Mouse (Mus musculus): Measurements from ENCODE around the gene Tmem176a. TPM values are rescaled to one million over a fixed set of nuclear protein-coding genes. Genes with fewer than 3 reads are reported as not detected.

Tmem176a gene
- polyA plus RNA-seq (2014; fragmentation: Nextera tagmentation; extraction: Ambion mirVana) = 18.8 and 23.8 TPM in 2 replicates

DNA sequence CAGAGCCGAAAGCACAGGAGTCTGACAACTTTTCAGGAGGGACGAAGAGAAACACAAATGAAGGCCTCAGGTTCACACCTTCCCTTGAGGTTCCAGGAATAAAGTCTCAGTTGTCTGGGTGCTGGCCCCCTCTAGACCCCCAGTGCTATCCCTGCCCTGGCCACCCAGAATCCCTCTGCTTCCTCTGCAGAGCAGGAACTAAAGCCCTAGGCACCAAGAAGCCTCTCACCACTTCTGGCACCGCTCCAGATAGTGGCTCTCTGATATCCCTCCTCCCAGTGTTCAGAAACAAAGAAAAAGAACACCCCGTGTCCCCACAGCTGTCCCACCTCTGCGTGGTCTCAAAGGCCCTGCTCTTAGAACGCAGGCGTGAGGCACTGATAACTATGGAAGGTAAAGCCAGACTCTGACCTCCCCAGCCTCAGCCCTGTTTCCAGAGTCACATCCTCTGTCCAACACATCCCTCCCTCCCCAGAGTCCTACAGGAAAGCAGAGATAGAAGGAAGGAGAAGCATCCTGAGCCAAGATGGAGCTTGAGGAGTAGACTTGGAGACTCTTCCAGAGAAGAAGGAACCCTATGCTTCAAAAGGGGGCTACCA is at the start of gene Tmem176a:
Gene Tmem176a (plus strand): TSS at position 549 of the 599 bp plus-strand sequence.
- ATAC-seq = peak; percentile 36
- whole genome bisulfite sequencing = 15% methylated on average over 7 of the region's 7 CpGs
- Histone ChIP-seq H3K9ac (ENCODE audit: low read length) (peak within 1 kb of the TSS; percentile 61), H3K4me3 (ENCODE audit: low read depth, low read length) (peak within 1 kb of the TSS; percentile 33), H3K36me3 (ENCODE audit: control insufficient read depth, insufficient read depth, low read length) (peaks cover 8% of the 10 kb centered on the region; the same call in 1 of the 2 replicates), H3K27ac (ENCODE audit: low read depth, low read length) (peak within 1 kb of the TSS; percentile 84), H3K9me3 (replicated peaks; ENCODE audit: control insufficient read depth, low read length) (no peaks in the 10 kb centered on the region), H3K4me2 (ENCODE audit: low read length) (peak within 1 kb of the TSS; percentile 57), H3K27me3 (replicated peaks; ENCODE audit: control insufficient read depth, insufficient read depth, low read length) (no peaks in the 10 kb centered on the region), H3K4me1 (ENCODE audit: control insufficient read depth, insufficient read depth, low read length) (peaks cover 30% of the 10 kb centered on the region)
- peak; percentile 71 for DNase-seq (ENCODE audit: low spot score)

GRCm38 (mm10) chr6:48801897-48802296 is 38.8 kb upstream of the Tmem176a start:
- Histone ChIP-seq H3K4me1 (ENCODE audit: control insufficient read depth, insufficient read depth, low read length) (no peaks in the 10 kb centered on the region), H3K9me3 (replicated peaks; ENCODE audit: control insufficient read depth, low read length) (no peaks in the 10 kb centered on the region), H3K36me3 (ENCODE audit: control insufficient read depth, insufficient read depth, low read length) (no peaks in the 10 kb centered on the region), H3K9ac (ENCODE audit: low read length) (no peak overlapping the region), H3K4me3 (ENCODE audit: low read depth, low read length) (no peak overlapping the region), H3K27ac (ENCODE audit: low read depth, low read length) (no peak overlapping the region), H3K4me2 (ENCODE audit: low read length) (no peak overlapping the region), H3K27me3 (replicated peaks; ENCODE audit: control insufficient read depth, insufficient read depth, low read length) (no peaks in the 10 kb centered on the region)
- no peak for DNase-seq (ENCODE audit: low spot score)
- WGBS = 90% methylated on average over 1 of the region's 1 CpGs
- no peak for ATAC-seq

- no peak for DNase-seq (ENCODE audit: low spot score)
- no peak overlapping the region for H3K4me2 ChIP-seq (ENCODE audit: low read length)
Measured at GRCm38 (mm10) chr6:48803406-48804051, 37.2 kb upstream of the Tmem176a start.

GRCm38 (mm10) chr6:48804346-48804745 is 36.4 kb upstream of the Tmem176a start:
- no peak for ATAC-seq
- no peak for DNase-seq (ENCODE audit: low spot score)
- Histone ChIP-seq H3K36me3 (ENCODE audit: control insufficient read depth, insufficient read depth, low read length) (no peaks in the 10 kb centered on the region), H3K4me1 (ENCODE audit: control insufficient read depth, insufficient read depth, low read length) (no peaks in the 10 kb centered on the region), H3K4me2 (ENCODE audit: low read length) (no peak overlapping the region), H3K9ac (ENCODE audit: low read length) (no peak overlapping the region), H3K27ac (ENCODE audit: low read depth, low read length) (no peak overlapping the region), H3K9me3 (replicated peaks; ENCODE audit: control insufficient read depth, low read length) (no peaks in the 10 kb centered on the region), H3K4me3 (ENCODE audit: low read depth, low read length) (no peak overlapping the region), H3K27me3 (replicated peaks; ENCODE audit: control insufficient read depth, insufficient read depth, low read length) (no peaks in the 10 kb centered on the region)
- WGBS = 87% methylated on average over 5 of the region's 5 CpGs

More at GRCm38 (mm10) chr6:48803406-48804051, 37.2 kb upstream of the Tmem176a start:
- Histone ChIP-seq H3K36me3 (ENCODE audit: control insufficient read depth, insufficient read depth, low read length) (no peaks in the 10 kb centered on the region), H3K27me3 (replicated peaks; ENCODE audit: control insufficient read depth, insufficient read depth, low read length) (no peaks in the 10 kb centered on the region), H3K9me3 (replicated peaks; ENCODE audit: control insufficient read depth, low read length) (no peaks in the 10 kb centered on the region), H3K4me1 (ENCODE audit: control insufficient read depth, insufficient read depth, low read length) (no peaks in the 10 kb centered on the region), H3K4me3 (ENCODE audit: low read depth, low read length) (no peak overlapping the region), H3K9ac (ENCODE audit: low read length) (no peak overlapping the region), H3K27ac (ENCODE audit: low read depth, low read length) (no peak overlapping the region)
- no peak for ATAC-seq

DNA sequence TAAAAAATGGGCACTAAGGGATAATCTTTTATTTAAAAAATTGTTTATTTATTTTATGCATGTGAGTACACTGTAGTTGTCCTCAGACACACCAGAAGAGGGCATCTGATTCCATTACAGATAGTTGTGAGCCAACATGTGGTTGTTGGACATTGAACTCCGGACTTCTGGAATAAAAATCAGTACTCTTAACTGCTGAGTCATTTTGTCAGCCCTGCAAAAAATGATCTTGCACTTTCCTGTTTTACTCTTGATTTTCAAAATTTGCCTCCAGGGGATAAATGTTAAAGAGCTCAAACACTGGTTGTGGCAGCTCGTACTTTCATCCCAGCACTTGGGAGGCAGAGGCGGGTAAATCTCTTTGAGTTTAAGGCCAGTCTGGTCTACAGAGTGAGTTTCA is 34.0 kb upstream of the Tmem176a start:
- WGBS = 95% methylated on average over 3 of the region's 3 CpGs
- H3K4me1 ChIP-seq (ENCODE audit: control insufficient read depth, insufficient read depth, low read length) = no peaks in the 10 kb centered on the region
- no peak for ATAC-seq
- H3K36me3 ChIP-seq (ENCODE audit: control insufficient read depth, insufficient read depth, low read length) = no peaks in the 10 kb centered on the region
- H3K27me3 ChIP-seq (replicated peaks; ENCODE audit: control insufficient read depth, insufficient read depth, low read length) = no peaks in the 10 kb centered on the region
- no peak overlapping the region for H3K4me3 ChIP-seq (ENCODE audit: low read depth, low read length)
- H3K27ac ChIP-seq (ENCODE audit: low read depth, low read length) = no peak overlapping the region
- DNase-seq (ENCODE audit: low spot score) = no peak
- H3K9me3 ChIP-seq (replicated peaks; ENCODE audit: control insufficient read depth, low read length) = no peaks in the 10 kb centered on the region
- H3K9ac ChIP-seq (ENCODE audit: low read length) = no peak overlapping the region
- no peak overlapping the region for H3K4me2 ChIP-seq (ENCODE audit: low read length)

GRCm38 (mm10) chr6:48809494-48810219 is 31.1 kb upstream of the Tmem176a start:
- no peak overlapping the region for H3K4me2 ChIP-seq (ENCODE audit: low read length)
- H3K9me3 ChIP-seq (replicated peaks; ENCODE audit: control insufficient read depth, low read length) = no peaks in the 10 kb centered on the region
- WGBS = 76% methylated on average over 3 of the region's 3 CpGs
- H3K27ac ChIP-seq (ENCODE audit: low read depth, low read length) = no peak overlapping the region
- DNase-seq (ENCODE audit: low spot score) = no peak
- no peaks in the 10 kb centered on the region for H3K27me3 ChIP-seq (replicated peaks; ENCODE audit: control insufficient read depth, insufficient read depth, low read length)
- no peak for ATAC-seq
- H3K4me3 ChIP-seq (ENCODE audit: low read depth, low read length) = no peak overlapping the region
- no peaks in the 10 kb centered on the region for H3K4me1 ChIP-seq (ENCODE audit: control insufficient read depth, insufficient read depth, low read length)
- no peaks in the 10 kb centered on the region for H3K36me3 ChIP-seq (ENCODE audit: control insufficient read depth, insufficient read depth, low read length)
- H3K9ac ChIP-seq (ENCODE audit: low read length) = no peak overlapping the region

- DNase-seq (ENCODE audit: low spot score) (no peak), ATAC-seq (no peak)
- no peaks in the 10 kb centered on the region for H3K27me3 ChIP-seq (replicated peaks; ENCODE audit: control insufficient read depth, insufficient read depth, low read length)
- H3K36me3 ChIP-seq (ENCODE audit: control insufficient read depth, insufficient read depth, low read length) = no peaks in the 10 kb centered on the region
- no peak overlapping the region for H3K4me3 ChIP-seq (ENCODE audit: low read depth, low read length)
- no peak overlapping the region for H3K9ac ChIP-seq (ENCODE audit: low read length)
- no peak overlapping the region for H3K4me2 ChIP-seq (ENCODE audit: low read length)
- H3K4me1 ChIP-seq (ENCODE audit: control insufficient read depth, insufficient read depth, low read length) = no peaks in the 10 kb centered on the region
- H3K27ac ChIP-seq (ENCODE audit: low read depth, low read length) = no peak overlapping the region
- no peaks in the 10 kb centered on the region for H3K9me3 ChIP-seq (replicated peaks; ENCODE audit: control insufficient read depth, low read length)
Measured at GRCm38 (mm10) chr6:48815013-48815412, 25.7 kb upstream of the Tmem176a start.

DNA sequence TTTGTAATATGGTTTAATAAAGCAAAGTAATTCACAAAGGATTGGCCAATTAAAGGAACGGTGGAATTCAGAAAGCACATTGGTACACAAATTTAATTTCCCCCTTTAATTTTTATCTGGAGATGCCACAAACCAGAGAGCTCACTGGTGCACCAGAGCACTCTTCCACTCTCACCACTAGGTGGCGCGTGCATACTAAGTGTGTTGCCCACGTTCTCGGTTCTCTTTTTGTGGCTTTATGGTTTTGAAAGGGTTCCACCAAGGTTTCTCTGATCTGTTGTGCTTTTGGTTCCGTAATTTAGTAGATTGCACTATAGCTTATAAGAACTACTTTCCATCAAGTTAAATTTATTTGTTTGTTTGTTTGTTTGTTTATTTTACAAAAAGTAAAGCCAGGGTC is 22.9 kb upstream of the Tmem176a start:
- H3K36me3 ChIP-seq (ENCODE audit: control insufficient read depth, insufficient read depth, low read length) = no peaks in the 10 kb centered on the region
- H3K27ac ChIP-seq (ENCODE audit: low read depth, low read length) = no peak overlapping the region
- H3K4me3 ChIP-seq (ENCODE audit: low read depth, low read length) = no peak overlapping the region
- H3K9ac ChIP-seq (ENCODE audit: low read length) = no peak overlapping the region
- no peaks in the 10 kb centered on the region for H3K27me3 ChIP-seq (replicated peaks; ENCODE audit: control insufficient read depth, insufficient read depth, low read length)
- H3K4me2 ChIP-seq (ENCODE audit: low read length) = no peak overlapping the region
- no peaks in the 10 kb centered on the region for H3K4me1 ChIP-seq (ENCODE audit: control insufficient read depth, insufficient read depth, low read length)
- no peaks in the 10 kb centered on the region for H3K9me3 ChIP-seq (replicated peaks; ENCODE audit: control insufficient read depth, low read length)
- DNase-seq (ENCODE audit: low spot score) = peak; percentile 95
- no peak; the same call in 1 of the 2 replicates for ATAC-seq
- WGBS = 6% methylated on average over 6 of the region's 6 CpGs

Data from forebrain, embryonic 14.5 days (tissue).